Mouse (Mus musculus) gastrocnemius, adult 2 months (tissue): ENCODE results near the gene Pinlyp. TPM values are rescaled to one million over a fixed set of nuclear protein-coding genes. Genes with fewer than 3 reads are reported as not detected.
A peak's percentile ranks its signal among the peaks of the same experiment; 100 is the strongest.

ENCODE experiments used
- DNase-seq: peaks from one replicate; pipeline ENCODE4 v3.0.0; 2022
- H3K27ac ChIP-seq: fragments of 200-600 bp; 2 replicates; pipeline ENCODE4 v1.8.1; 2022; ENCODE audit warnings: mild to moderate bottlenecking
- H3K4me3 ChIP-seq: fragments of 200-600 bp; 2 replicates; pipeline ENCODE4 v1.8.1; 2022; ENCODE audit warnings: mild to moderate bottlenecking, moderate library complexity
- CTCF ChIP-seq: fragments of 200-600 bp; IDR thresholded peaks from 2 replicates; pipeline ENCODE4 v1.8.1; 2022; ENCODE audit warnings: antibody characterized with exemption, mild to moderate bottlenecking, moderate library complexity
- intact Hi-C: fragments of 180-260 bp; cut with DNase I; formaldehyde crosslinking; loops from one replicate; pipeline ENCODE4 v1.15.1; 2025
- long read RNA-seq, 2 experiments: library from polyadenylated mRNA; stranded (forward); transcript quantifications; one replicate each; pipeline ENCODE4 v2.0.0; 2021
- total RNA-seq, 2 experiments: library from RNA; stranded (reverse); gene quantifications; 2 replicates each; pipeline ENCODE4 v1.2.3; 2021

The Pinlyp gene
- not detected for total RNA-seq
- long read RNA-seq, experiment 1, result 0 reads
- long read RNA-seq, experiment 2, result 0 reads

DNA sequence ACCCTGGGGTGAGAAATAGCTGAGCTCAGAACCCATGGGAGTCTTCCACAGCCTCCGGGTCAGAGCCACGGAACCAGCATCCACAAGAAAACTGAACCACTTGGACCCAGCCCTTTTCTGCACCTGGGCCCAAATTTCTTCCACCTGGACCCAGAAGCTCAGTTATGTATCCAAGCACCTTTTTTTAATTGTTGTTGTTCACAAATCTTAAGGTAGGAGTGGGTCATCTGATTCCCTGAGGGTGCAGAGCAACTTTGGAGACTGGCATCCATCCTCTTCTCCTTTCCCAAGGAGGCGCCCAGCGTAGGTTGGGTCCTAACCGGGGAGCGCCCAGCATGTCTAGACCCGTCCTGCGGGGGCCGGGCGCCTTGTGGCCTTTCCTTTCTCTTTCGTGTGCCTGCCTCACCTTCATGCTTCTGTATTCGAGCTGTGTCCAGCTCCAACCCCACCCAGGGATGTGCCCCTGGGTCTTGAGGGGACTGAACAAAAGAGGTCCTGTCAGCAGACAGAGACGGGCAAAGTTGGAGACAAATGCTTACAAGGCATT is at the start of gene Pinlyp, which contains the start of gene Xrcc1:
Gene Pinlyp (minus strand): TSS at position 51 of the 547 bp plus-strand sequence.
Gene Xrcc1 (plus strand): TSS at position 222 of the 547 bp plus-strand sequence.
- Histone ChIP-seq H3K27ac (peak within 1 kb of the TSS; percentile 91), H3K4me3 (peak within 1 kb of the TSS; percentile 89)
- intact Hi-C loops, result loop anchor here (5.0 kb wide), 1 partner anchor 64 kb away; the partner anchor contains the start of gene Cadm4
- DNase-seq, result no peak
- no peak for TF ChIP-seq CTCF

DNA sequence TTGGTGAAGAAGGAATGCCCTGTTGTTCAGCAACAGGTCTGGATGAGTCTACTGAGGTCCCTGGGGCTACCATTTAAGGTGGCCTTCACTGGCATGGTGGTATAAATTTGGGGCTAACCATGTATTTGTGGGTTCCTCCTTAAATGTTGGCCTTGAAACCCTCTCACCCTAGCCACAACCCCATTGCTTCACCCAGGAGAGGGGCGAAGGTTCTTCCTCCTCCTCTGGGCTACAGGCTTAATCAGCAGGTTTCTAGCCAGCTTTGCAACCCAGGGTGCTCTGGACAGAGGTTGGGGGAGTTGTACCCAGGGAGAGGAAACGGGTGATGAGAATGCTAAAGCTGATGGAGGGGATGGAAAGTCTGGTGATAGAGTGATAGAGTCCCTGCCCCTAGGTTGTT is 49.5 kb upstream of the Pinlyp start:
- intact Hi-C loops, result no loop called here
- H3K4me3 ChIP-seq, result no peak overlapping the region
- DNase-seq, result no peak
- H3K27ac ChIP-seq, result no peak overlapping the region
- no peak for TF ChIP-seq CTCF

- intact Hi-C loops, result no loop called here
- peak overlapping the region; percentile 89 for H3K27ac ChIP-seq
- no peak for TF ChIP-seq CTCF
- DNase-seq, result no peak
- H3K4me3 ChIP-seq, result peak overlapping the region; percentile 84
Observed at GRCm38 (mm10) chr7:24594309-24594803, 48.4 kb upstream of the Pinlyp start.

DNA sequence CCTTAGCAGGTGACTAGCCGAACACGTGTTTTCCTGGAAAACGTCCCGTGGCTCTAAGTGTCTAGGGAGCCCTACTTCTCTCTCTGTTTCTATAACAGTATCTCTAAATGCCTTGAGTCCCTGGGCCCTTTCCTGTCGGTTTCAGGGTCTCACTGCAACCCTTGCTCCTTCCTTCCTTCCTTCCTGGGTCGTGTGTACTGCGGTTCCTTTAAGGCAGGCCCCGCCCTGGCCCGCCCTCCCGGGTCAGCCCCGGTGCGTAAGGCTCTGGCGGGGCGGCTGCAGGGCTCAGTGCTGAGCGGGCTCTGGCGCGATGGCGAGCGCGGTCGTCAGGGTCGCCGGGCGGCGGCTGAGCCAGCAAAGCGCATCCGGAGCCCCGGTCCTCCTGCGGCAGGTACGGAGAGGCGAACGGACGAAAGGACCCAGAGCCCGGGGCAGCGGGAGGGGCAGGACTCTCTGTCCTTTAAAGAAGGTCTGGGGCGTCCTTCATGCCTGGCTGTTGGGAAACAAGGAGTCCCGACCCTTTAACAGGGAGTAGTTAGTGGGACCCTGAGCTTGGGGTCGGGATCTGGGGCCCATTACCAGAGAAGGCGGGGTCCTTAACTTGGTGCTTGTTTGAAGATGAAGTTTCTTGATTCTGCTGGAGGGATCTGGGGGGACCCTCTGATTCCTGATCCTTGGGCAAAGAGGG is 47.8 kb upstream of the Pinlyp start:
- TF ChIP-seq CTCF, result no peak
- intact Hi-C loops, result no loop called here
- Histone ChIP-seq H3K4me3 (peak overlapping the region; percentile 84), H3K27ac (peak overlapping the region; percentile 89)
- peak; percentile 86 for DNase-seq

GRCm38 (mm10) chr7:24592781-24593180 is 46.9 kb upstream of the Pinlyp start:
- H3K4me3 ChIP-seq, result no peak overlapping the region
- intact Hi-C loops, result no loop called here
- H3K27ac ChIP-seq, result no peak overlapping the region
- no peak for DNase-seq
- no peak for TF ChIP-seq CTCF

DNA sequence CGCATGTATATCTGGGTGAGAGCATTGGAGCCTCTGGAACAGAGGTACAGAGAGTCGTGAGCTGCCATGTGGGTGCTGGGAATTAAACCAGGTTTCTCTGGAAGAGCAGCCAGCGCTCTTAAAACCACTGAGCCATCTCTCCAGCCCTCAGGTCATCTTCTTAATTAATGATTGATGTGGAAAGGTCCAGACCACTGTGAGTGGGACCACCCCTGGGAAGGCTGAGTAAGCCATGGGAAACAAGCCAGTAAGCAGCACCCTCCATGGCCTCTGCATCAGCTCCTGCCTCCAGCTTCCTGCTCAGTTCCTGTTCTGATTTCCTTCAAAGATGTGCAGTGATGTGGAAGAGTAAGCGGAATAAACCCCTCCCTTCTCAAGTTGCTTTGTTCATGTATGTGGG is 46.2 kb upstream of the Pinlyp start:
- H3K27ac ChIP-seq, result no peak overlapping the region
- intact Hi-C loops, result no loop called here
- no peak for TF ChIP-seq CTCF

DNA sequence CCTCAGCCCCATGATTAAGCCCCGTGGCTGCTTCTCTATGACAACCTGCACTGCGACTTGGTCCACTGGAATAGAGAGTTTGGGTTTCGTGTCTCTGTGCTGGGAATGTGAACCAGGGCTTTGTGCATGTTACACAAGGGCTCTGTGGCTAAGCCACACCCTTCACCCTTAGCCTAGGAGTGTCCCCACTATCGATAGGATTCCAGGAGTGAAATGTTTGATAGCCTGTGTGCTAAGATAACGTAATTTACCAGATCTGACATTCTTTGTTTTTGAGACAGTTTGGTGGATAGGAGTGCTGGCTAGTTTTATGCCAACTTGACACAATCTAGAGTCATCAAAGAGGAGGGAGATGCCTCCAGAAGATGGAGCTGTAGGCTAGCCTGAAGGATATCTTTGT is 45.8 kb upstream of the Pinlyp start:
- DNase-seq, result no peak
- Histone ChIP-seq H3K4me3 (no peak overlapping the region), H3K27ac (no peak overlapping the region)
- intact Hi-C loops, result no loop called here
- TF ChIP-seq CTCF, result no peak

More for the DNA sequence above, 46.2 kb upstream of the Pinlyp start:
- no peak overlapping the region for H3K4me3 ChIP-seq
- no peak for DNase-seq

- Histone ChIP-seq H3K27ac (no peak overlapping the region), H3K4me3 (no peak overlapping the region)
- peak; percentile 29 for DNase-seq
- no peak for TF ChIP-seq CTCF
- intact Hi-C loops, result no loop called here
Observed at GRCm38 (mm10) chr7:24588336-24588735, 42.4 kb upstream of the Pinlyp start.

- intact Hi-C loops, result no loop called here
- DNase-seq, result peak; percentile 71
- Histone ChIP-seq H3K4me3 (peak within 1 kb of the TSS; percentile 68), H3K27ac (no peak within 1 kb of the TSS)
- TF ChIP-seq CTCF, result no peak
Observed at GRCm38 (mm10) chr7:24587330-24588105, 41.6 kb upstream of the Pinlyp start, which contains the start of the genes Ethe1 and Zfp575. TSS of gene Ethe1 (plus strand) at chr7:24587543. TSS of gene Zfp575 (minus strand) at chr7:24587641.

DNA sequence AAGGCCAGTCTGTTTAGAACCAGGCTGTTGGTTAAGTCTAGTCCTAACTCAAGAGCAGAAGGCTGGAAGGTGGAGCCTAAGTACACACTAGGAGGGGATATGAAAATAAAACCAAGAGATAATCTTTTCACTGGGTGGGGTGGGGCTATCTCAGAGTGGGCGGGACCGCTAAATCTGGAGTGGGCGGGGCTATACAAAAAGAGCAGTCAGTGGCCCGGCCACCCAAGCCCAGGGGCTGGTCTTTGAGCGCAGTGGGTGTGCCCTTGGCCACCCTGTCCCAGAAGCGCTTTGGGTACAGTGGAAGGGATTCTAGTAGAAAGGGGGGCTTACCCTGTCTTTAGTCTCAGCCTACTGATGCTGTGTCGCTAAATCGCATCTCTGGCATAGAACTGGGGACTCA is 40.9 kb upstream of the Pinlyp start:
- DNase-seq, result peak; percentile 43
- no peak for TF ChIP-seq CTCF
- H3K27ac ChIP-seq, result no peak overlapping the region
- H3K4me3 ChIP-seq, result peak overlapping the region; percentile 68
- intact Hi-C loops, result no loop called here

DNA sequence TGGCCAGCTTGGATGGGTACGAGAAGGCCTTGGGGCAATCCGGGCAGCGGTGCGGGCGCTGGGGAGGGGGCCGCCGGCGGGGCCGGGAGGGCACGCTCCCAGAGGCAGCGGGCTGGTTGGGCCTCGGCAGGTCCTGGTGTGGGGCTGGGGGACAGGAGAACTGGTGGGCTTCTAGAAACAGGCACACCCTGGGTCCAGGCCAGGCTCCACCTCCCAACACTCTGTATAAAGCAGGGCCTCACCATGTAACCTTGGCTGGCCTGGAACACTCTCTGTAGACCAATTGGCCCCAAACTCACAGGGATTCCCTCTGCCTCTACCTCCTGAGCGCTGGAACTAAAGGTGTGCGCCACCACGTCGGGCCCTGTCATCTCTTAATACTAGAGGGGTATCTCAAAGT is 40.1 kb upstream of the Pinlyp start:
- H3K27ac ChIP-seq, result no peak overlapping the region
- no peak for TF ChIP-seq CTCF
- intact Hi-C loops, result no loop called here
- no peak overlapping the region for H3K4me3 ChIP-seq
- no peak for DNase-seq

DNA sequence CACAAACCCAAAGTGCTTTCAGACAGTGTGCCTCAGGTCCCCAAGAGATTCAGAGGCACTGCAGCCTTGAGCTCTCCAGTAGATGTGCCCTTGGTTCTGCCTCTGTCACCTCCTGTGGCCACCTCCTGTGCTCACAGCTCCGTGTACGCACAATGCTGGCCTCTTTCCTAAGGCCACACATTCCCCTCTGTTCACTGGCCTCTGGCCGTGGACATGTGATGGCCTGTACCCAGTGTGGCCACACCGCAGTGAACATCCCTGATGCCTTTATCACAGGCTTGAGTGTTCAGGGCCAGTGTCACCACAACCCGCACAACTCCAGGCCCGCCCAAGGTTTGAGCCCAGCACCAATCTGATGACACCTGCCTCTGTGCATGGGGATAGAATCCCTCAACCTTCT is 39.0 kb upstream of the Pinlyp start:
- intact Hi-C loops, result no loop called here
- H3K27ac ChIP-seq, result no peak overlapping the region
- peak; percentile 5 for DNase-seq
- no peak for TF ChIP-seq CTCF
- H3K4me3 ChIP-seq, result no peak overlapping the region

DNA sequence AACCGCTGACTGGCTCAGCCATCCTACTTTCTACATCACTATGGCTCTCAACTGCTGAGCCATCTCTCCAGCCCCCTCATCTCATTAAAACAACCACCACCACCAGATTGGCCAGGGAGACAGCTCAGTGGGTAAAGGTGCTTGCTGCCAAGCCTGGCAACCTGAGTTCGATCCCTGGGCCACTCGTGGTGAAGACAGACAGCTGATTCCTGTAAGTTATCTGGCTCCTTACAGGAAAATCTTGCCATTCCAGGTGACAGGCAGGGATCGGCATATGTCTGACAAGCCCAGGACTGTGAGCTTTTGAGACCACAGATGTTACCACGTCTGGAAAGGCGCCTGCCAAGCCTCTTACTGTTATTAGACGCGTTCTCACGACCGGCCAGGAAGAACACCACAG is 31.9 kb upstream of the Pinlyp start:
- Histone ChIP-seq H3K4me3 (no peak overlapping the region), H3K27ac (no peak overlapping the region)
- no peak for DNase-seq
- no peak for TF ChIP-seq CTCF
- intact Hi-C loops, result no loop called here
